Mouse (Mus musculus): ENCODE measurements around the gene Pald1.

Gene Pald1

GRCm38 (mm10) chr10:61277051-61277450 is 106.3 kb downstream of the Pald1 start:
- DNase-seq = no peak

GRCm38 (mm10) chr10:61275669-61276110 is 107.6 kb downstream of the Pald1 start:
- DNase-seq = no peak

- no peak for DNase-seq
Observed at GRCm38 (mm10) chr10:61274532-61274931, 108.8 kb downstream of the Pald1 start.

GRCm38 (mm10) chr10:61273844-61274215 is 109.5 kb downstream of the Pald1 start:
- DNase-seq = no peak

GRCm38 (mm10) chr10:61273081-61273843 is 110.1 kb downstream of the Pald1 start, which contains the start of gene Adamts14:
Gene Adamts14 (minus strand): TSS chr10:61273438.
- DNase-seq = no peak

- DNase-seq = no peak
Observed at GRCm38 (mm10) chr10:61272631-61273030, 110.7 kb downstream of the Pald1 start.

GRCm38 (mm10) chr10:61272089-61272626 is 111.2 kb downstream of the Pald1 start:
- DNase-seq = no peak

All from right cerebral cortex, adult 18-20 months (tissue).